Mouse (Mus musculus): ENCODE data around the gene Tent5c. TPM values are rescaled to one million over a fixed set of nuclear protein-coding genes. Genes with fewer than 3 reads are reported as not detected.

Gene Tent5c
- polyA plus RNA-seq, 1 experiment from 2014 or later = 7.4 TPM

GRCm38 (mm10) chr3:100482324-100482911 lies 6.7 kb downstream of the Tent5c start:
- Histone ChIP-seq H3K4me1 (ENCODE audit: control insufficient read depth, insufficient read depth, low read length) (peaks cover 6% of the 10 kb centered on the region; the same call in 1 of the 2 replicates), H3K9me3 (replicated peaks; ENCODE audit: control insufficient read depth, low read length) (no peaks in the 10 kb centered on the region), H3K9ac (ENCODE audit: low read depth, low read length) (no peak overlapping the region), H3K4me2 (peak overlapping the region; percentile 46), H3K4me3 (ENCODE audit: low read depth, low read length) (no peak overlapping the region), H3K27ac (ENCODE audit: low read depth, low read length) (peak overlapping the region; percentile 89), H3K27me3 (ENCODE audit: control insufficient read depth, insufficient read depth, low read length) (peaks cover 9% of the 10 kb centered on the region), H3K36me3 (ENCODE audit: control insufficient read depth, insufficient read depth, low read length) (no peaks in the 10 kb centered on the region)
- ATAC-seq (replicated peaks; ENCODE audit: insufficient number of reproducible peaks, low FRiP score, low TSS enrichment) = peak; percentile 83
- WGBS (ENCODE audit: insufficient replicate concordance) = 29% methylated on average over 7 of the region's 7 CpGs

GRCm38 (mm10) chr3:100480251-100481005 lies 8.7 kb downstream of the Tent5c start:
- Histone ChIP-seq H3K4me2 (peak overlapping the region; percentile 43; the same call in 1 of the 2 replicates), H3K4me3 (ENCODE audit: low read depth, low read length) (no peak overlapping the region), H3K27ac (ENCODE audit: low read depth, low read length) (no peak overlapping the region), H3K9ac (ENCODE audit: low read depth, low read length) (no peak overlapping the region), H3K27me3 (ENCODE audit: control insufficient read depth, insufficient read depth, low read length) (no peaks in the 10 kb centered on the region), H3K4me1 (ENCODE audit: control insufficient read depth, insufficient read depth, low read length) (peaks cover 6% of the 10 kb centered on the region; the same call in 1 of the 2 replicates), H3K36me3 (ENCODE audit: control insufficient read depth, insufficient read depth, low read length) (no peaks in the 10 kb centered on the region), H3K9me3 (replicated peaks; ENCODE audit: control insufficient read depth, low read length) (no peaks in the 10 kb centered on the region)
- ATAC-seq (replicated peaks; ENCODE audit: insufficient number of reproducible peaks, low FRiP score, low TSS enrichment) = no peak
- 77% methylated on average over 7 of the region's 7 CpGs for WGBS (ENCODE audit: insufficient replicate concordance)

- WGBS (ENCODE audit: insufficient replicate concordance) = 59% methylated on average over 8 of the region's 8 CpGs
Observed at GRCm38 (mm10) chr3:100474950-100475472, 14.1 kb downstream of the Tent5c start.

GRCm38 (mm10) chr3:100474536-100474935 lies 14.6 kb downstream of the Tent5c start:
- no peaks in the 10 kb centered on the region for H3K9me3 ChIP-seq (replicated peaks; ENCODE audit: control insufficient read depth, low read length)
- ATAC-seq (replicated peaks; ENCODE audit: insufficient number of reproducible peaks, low FRiP score, low TSS enrichment) = no peak
- WGBS (ENCODE audit: insufficient replicate concordance) = 91% methylated on average over 7 of the region's 7 CpGs

More at GRCm38 (mm10) chr3:100474950-100475472, 14.1 kb downstream of the Tent5c start:
- H3K36me3 ChIP-seq (ENCODE audit: control insufficient read depth, insufficient read depth, low read length) = no peaks in the 10 kb centered on the region
- no peak for ATAC-seq (replicated peaks; ENCODE audit: insufficient number of reproducible peaks, low FRiP score, low TSS enrichment)
- H3K4me2 ChIP-seq = no peak overlapping the region
- H3K9me3 ChIP-seq (replicated peaks; ENCODE audit: control insufficient read depth, low read length) = no peaks in the 10 kb centered on the region
- no peaks in the 10 kb centered on the region for H3K27me3 ChIP-seq (ENCODE audit: control insufficient read depth, insufficient read depth, low read length)
- H3K4me1 ChIP-seq (ENCODE audit: control insufficient read depth, insufficient read depth, low read length) = no peaks in the 10 kb centered on the region
- no peak overlapping the region for H3K9ac ChIP-seq (ENCODE audit: low read depth, low read length)
- H3K27ac ChIP-seq (ENCODE audit: low read depth, low read length) = no peak overlapping the region
- H3K4me3 ChIP-seq (ENCODE audit: low read depth, low read length) = no peak overlapping the region

GRCm38 (mm10) chr3:100473146-100473545 lies 16.0 kb downstream of the Tent5c start:
- 64% methylated on average over 21 of the region's 21 CpGs for WGBS (ENCODE audit: insufficient replicate concordance)
- Histone ChIP-seq H3K36me3 (ENCODE audit: control insufficient read depth, insufficient read depth, low read length) (no peaks in the 10 kb centered on the region), H3K4me1 (ENCODE audit: control insufficient read depth, insufficient read depth, low read length) (no peaks in the 10 kb centered on the region), H3K27me3 (ENCODE audit: control insufficient read depth, insufficient read depth, low read length) (no peaks in the 10 kb centered on the region), H3K27ac (ENCODE audit: low read depth, low read length) (no peak overlapping the region), H3K9me3 (replicated peaks; ENCODE audit: control insufficient read depth, low read length) (no peaks in the 10 kb centered on the region), H3K4me3 (ENCODE audit: low read depth, low read length) (no peak overlapping the region), H3K9ac (ENCODE audit: low read depth, low read length) (no peak overlapping the region), H3K4me2 (no peak overlapping the region)
- ATAC-seq (replicated peaks; ENCODE audit: insufficient number of reproducible peaks, low FRiP score, low TSS enrichment) = no peak

More at GRCm38 (mm10) chr3:100474536-100474935, 14.6 kb downstream of the Tent5c start:
- Histone ChIP-seq H3K36me3 (ENCODE audit: control insufficient read depth, insufficient read depth, low read length) (no peaks in the 10 kb centered on the region), H3K4me2 (no peak overlapping the region), H3K4me3 (ENCODE audit: low read depth, low read length) (no peak overlapping the region), H3K27me3 (ENCODE audit: control insufficient read depth, insufficient read depth, low read length) (no peaks in the 10 kb centered on the region), H3K4me1 (ENCODE audit: control insufficient read depth, insufficient read depth, low read length) (no peaks in the 10 kb centered on the region), H3K9ac (ENCODE audit: low read depth, low read length) (no peak overlapping the region), H3K27ac (ENCODE audit: low read depth, low read length) (no peak overlapping the region)

- ATAC-seq (replicated peaks; ENCODE audit: insufficient number of reproducible peaks, low FRiP score, low TSS enrichment) = no peak
- Histone ChIP-seq H3K36me3 (ENCODE audit: control insufficient read depth, insufficient read depth, low read length) (no peaks in the 10 kb centered on the region), H3K4me1 (ENCODE audit: control insufficient read depth, insufficient read depth, low read length) (no peaks in the 10 kb centered on the region), H3K4me2 (no peak overlapping the region), H3K9ac (ENCODE audit: low read depth, low read length) (no peak overlapping the region), H3K4me3 (ENCODE audit: low read depth, low read length) (no peak overlapping the region), H3K27ac (ENCODE audit: low read depth, low read length) (no peak overlapping the region), H3K27me3 (ENCODE audit: control insufficient read depth, insufficient read depth, low read length) (no peaks in the 10 kb centered on the region), H3K9me3 (replicated peaks; ENCODE audit: control insufficient read depth, low read length) (no peaks in the 10 kb centered on the region)
- whole genome bisulfite sequencing (ENCODE audit: insufficient replicate concordance) = 52% methylated on average over 3 of the region's 3 CpGs
Observed at GRCm38 (mm10) chr3:100470902-100471301, 18.2 kb downstream of the Tent5c start.

GRCm38 (mm10) chr3:100470101-100470500 lies 19.0 kb downstream of the Tent5c start:
- H3K4me1 ChIP-seq (ENCODE audit: control insufficient read depth, insufficient read depth, low read length) = no peaks in the 10 kb centered on the region
- no peaks in the 10 kb centered on the region for H3K27me3 ChIP-seq (ENCODE audit: control insufficient read depth, insufficient read depth, low read length)
- H3K36me3 ChIP-seq (ENCODE audit: control insufficient read depth, insufficient read depth, low read length) = no peaks in the 10 kb centered on the region
- no peak overlapping the region for H3K4me3 ChIP-seq (ENCODE audit: low read depth, low read length)
- WGBS (ENCODE audit: insufficient replicate concordance) = 86% methylated on average over 3 of the region's 3 CpGs
- no peak overlapping the region for H3K4me2 ChIP-seq
- no peak overlapping the region for H3K27ac ChIP-seq (ENCODE audit: low read depth, low read length)
- H3K9me3 ChIP-seq (replicated peaks; ENCODE audit: control insufficient read depth, low read length) = no peaks in the 10 kb centered on the region
- ATAC-seq (replicated peaks; ENCODE audit: insufficient number of reproducible peaks, low FRiP score, low TSS enrichment) = no peak
- H3K9ac ChIP-seq (ENCODE audit: low read depth, low read length) = no peak overlapping the region

GRCm38 (mm10) chr3:100466551-100466950 lies 22.6 kb downstream of the Tent5c start:
- WGBS (ENCODE audit: insufficient replicate concordance) = 74% methylated on average over 4 of the region's 4 CpGs
- no peaks in the 10 kb centered on the region for H3K36me3 ChIP-seq (ENCODE audit: control insufficient read depth, insufficient read depth, low read length)
- ATAC-seq (replicated peaks; ENCODE audit: insufficient number of reproducible peaks, low FRiP score, low TSS enrichment) = no peak
- H3K9ac ChIP-seq (ENCODE audit: low read depth, low read length) = no peak overlapping the region
- no peak overlapping the region for H3K4me2 ChIP-seq
- H3K9me3 ChIP-seq (replicated peaks; ENCODE audit: control insufficient read depth, low read length) = no peaks in the 10 kb centered on the region
- H3K4me3 ChIP-seq (ENCODE audit: low read depth, low read length) = no peak overlapping the region
- no peaks in the 10 kb centered on the region for H3K27me3 ChIP-seq (ENCODE audit: control insufficient read depth, insufficient read depth, low read length)
- H3K4me1 ChIP-seq (ENCODE audit: control insufficient read depth, insufficient read depth, low read length) = peaks cover 8% of the 10 kb centered on the region; the same call in 1 of the 2 replicates
- no peak overlapping the region for H3K27ac ChIP-seq (ENCODE audit: low read depth, low read length)

All from heart, embryonic 11.5 days (tissue).